Mouse (Mus musculus) heart, embryonic 12.5 days (tissue): ENCODE results near the gene Cort. TPM values are rescaled to one million over a fixed set of nuclear protein-coding genes. Genes with fewer than 3 reads are reported as not detected.
A peak's percentile ranks its signal among the peaks of the same experiment; 100 is the strongest.
"Not testable (repeated sequence)": the region's sequence is repeated elsewhere in the genome, so short reads cannot be mapped to it uniquely, and the experiment has no call there.

Source experiments
- ATAC-seq: fragments of 200-750 bp; cut with Nextera tagmentation; 2 replicates; pipeline ENCODE4 v1.8.0; 2017; ENCODE audit warnings: moderate TSS enrichment, moderate library complexity; ENCODE audit not compliant: insufficient number of reproducible peaks, low FRiP score
- H3K27ac ChIP-seq: fragments of 300-500 bp; sonication (generic); 2 replicates; pipeline ENCODE4 v1.5.1; 2016; ENCODE audit warnings: mild to moderate bottlenecking, moderate library complexity; ENCODE audit not compliant: poor library complexity, severe bottlenecking
- H3K27me3 ChIP-seq: fragments of 300-500 bp; sonication (generic); replicated peaks from 2 replicates; pipeline ENCODE4 v1.6.1; 2016; ENCODE audit warnings: mild to moderate bottlenecking, moderate library complexity
- H3K36me3 ChIP-seq: fragments of 300-500 bp; sonication (generic); 2 replicates; pipeline ENCODE4 v1.6.1; 2016; ENCODE audit warnings: mild to moderate bottlenecking, moderate library complexity
- H3K4me1 ChIP-seq: fragments of 300-500 bp; sonication (generic); replicated peaks from 2 replicates; pipeline ENCODE4 v1.6.1; 2016; ENCODE audit warnings: mild to moderate bottlenecking
- H3K4me2 ChIP-seq: fragments of 300-500 bp; sonication (generic); 2 replicates; pipeline ENCODE4 v1.6.1; 2016; ENCODE audit warnings: mild to moderate bottlenecking, moderate library complexity
- H3K4me3 ChIP-seq: fragments of 300-500 bp; sonication (generic); 2 replicates; pipeline ENCODE4 v1.5.1; 2016; ENCODE audit warnings: mild to moderate bottlenecking
- H3K9ac ChIP-seq: fragments of 300-500 bp; sonication (generic); 2 replicates; pipeline ENCODE4 v1.6.1; 2016; ENCODE audit warnings: mild to moderate bottlenecking, moderate library complexity
- H3K9me3 ChIP-seq: fragments of 300-500 bp; sonication (generic); replicated peaks from 2 replicates; pipeline ENCODE4 v1.6.1; 2016; ENCODE audit warnings: mild to moderate bottlenecking, moderate library complexity
- WGBS: fragments of 180-500 bp; shearing (Covaris S2); methylation state at CpG from one replicate; pipeline ENCODE4 v1.1.7; 2016; 5-methylcytosine and 5-hydroxymethylcytosine counted together
- polyA plus RNA-seq: library from polyadenylated mRNA; unstranded; fragments of >200 nt; fragmentation: Nextera tagmentation; extraction: Ambion mirVana; gene quantifications from 2 replicates; pipeline ENCODE4 v1.2.1, GENCODE M21; 2016

Gene Cort
- polyA plus RNA-seq, 1 experiment from 2014 or later = not detected

- Histone ChIP-seq H3K36me3 (peaks cover 41% of the 10 kb centered on the region), H3K27me3 (no peaks in the 10 kb centered on the region), H3K9me3 (no peaks in the 10 kb centered on the region), H3K4me2 (no peak overlapping the region), H3K4me3 (no peak overlapping the region), H3K27ac (no peak overlapping the region), H3K9ac (no peak overlapping the region), H3K4me1 (peaks cover 5% of the 10 kb centered on the region)
- WGBS = 87% methylated on average over 18 of the region's 18 CpGs
- no peak for ATAC-seq
These were observed 1.9 kb upstream of the Cort start for GRCm38 (mm10) chr4:149128467-149128866.

- H3K36me3 ChIP-seq = peaks cover 30% of the 10 kb centered on the region
- peaks cover 5% of the 10 kb centered on the region for H3K4me1 ChIP-seq
- no peak overlapping the region for H3K27ac ChIP-seq
- H3K4me3 ChIP-seq = no peak overlapping the region
- no peaks in the 10 kb centered on the region for H3K9me3 ChIP-seq
- H3K4me2 ChIP-seq = no peak overlapping the region
- no peak for ATAC-seq
- H3K9ac ChIP-seq = no peak overlapping the region
- 82% methylated on average over 6 of the region's 6 CpGs for WGBS
- H3K27me3 ChIP-seq = no peaks in the 10 kb centered on the region
These were observed 451 bp downstream of the Cort start for GRCm38 (mm10) chr4:149126115-149126509.

- Histone ChIP-seq H3K4me1 (peaks cover 5% of the 10 kb centered on the region), H3K9ac (no peak overlapping the region), H3K9me3 (no peaks in the 10 kb centered on the region), H3K27me3 (no peaks in the 10 kb centered on the region), H3K36me3 (peaks cover 27% of the 10 kb centered on the region), H3K4me2 (no peak overlapping the region), H3K4me3 (no peak overlapping the region), H3K27ac (no peak overlapping the region)
- no peak for ATAC-seq
- WGBS = 41% methylated on average over 11 of the region's 11 CpGs
These were observed 1.0 kb downstream of the Cort start for GRCm38 (mm10) chr4:149125341-149126114.

- Histone ChIP-seq H3K4me2 (no peak overlapping the region), H3K4me1 (peaks cover 5% of the 10 kb centered on the region), H3K9me3 (no peaks in the 10 kb centered on the region), H3K27ac (no peak overlapping the region), H3K27me3 (no peaks in the 10 kb centered on the region), H3K9ac (no peak overlapping the region), H3K36me3 (peaks cover 26% of the 10 kb centered on the region), H3K4me3 (no peak overlapping the region)
- ATAC-seq = no peak
- 59% methylated on average over 5 of the region's 5 CpGs for WGBS
These were observed 3.1 kb downstream of the Cort start for GRCm38 (mm10) chr4:149123432-149123831.

- H3K27me3 ChIP-seq, H3K4me2 ChIP-seq, ATAC-seq, H3K4me3 ChIP-seq, H3K4me1 ChIP-seq, H3K27ac ChIP-seq, H3K9ac ChIP-seq, H3K9me3 ChIP-seq: not testable (repeated sequence)
- peaks cover 27% of the 10 kb centered on the region for H3K36me3 ChIP-seq
- WGBS = 79% methylated on average over 12 of the region's 12 CpGs
These were observed 6.5 kb downstream of the Cort start for GRCm38 (mm10) chr4:149119978-149120562.

- ATAC-seq = peak; percentile 82
- Histone ChIP-seq H3K4me1 (peaks cover 10% of the 10 kb centered on the region), H3K36me3 (peaks cover 31% of the 10 kb centered on the region), H3K9ac (peak within 1 kb of the TSS; percentile 82), H3K4me3 (peak within 1 kb of the TSS; percentile 67), H3K4me2 (peak within 1 kb of the TSS; percentile 91), H3K27ac (0 out of 2 replicates have a peak within 1 kb of the TSS, but pooled peaks have one; percentile 22), H3K27me3 (no peaks in the 10 kb centered on the region), H3K9me3 (no peaks in the 10 kb centered on the region)
- 1% methylated on average over 35 of the region's 35 CpGs for WGBS
These were observed 22.5 kb downstream of the Cort start, which contains the start of gene Dffa for GRCm38 (mm10) chr4:149103875-149104561. Gene Dffa (plus strand): TSS chr4:149104146.

- Histone ChIP-seq H3K36me3 (peaks cover 6% of the 10 kb centered on the region), H3K4me1 (peaks cover 27% of the 10 kb centered on the region), H3K27me3 (no peaks in the 10 kb centered on the region), H3K9ac (no peak overlapping the region), H3K4me3 (no peak overlapping the region), H3K4me2 (no peak overlapping the region), H3K9me3 (no peaks in the 10 kb centered on the region), H3K27ac (no peak overlapping the region)
- WGBS = 87% methylated on average over 3 of the region's 3 CpGs
- ATAC-seq = no peak
These were observed 25.1 kb downstream of the Cort start for GRCm38 (mm10) chr4:149101456-149101855.

- not testable (repeated sequence) for H3K9me3 ChIP-seq, H3K9ac ChIP-seq, ATAC-seq, H3K27me3 ChIP-seq, H3K36me3 ChIP-seq, H3K4me3 ChIP-seq, H3K27ac ChIP-seq
- Histone ChIP-seq H3K4me1 (peaks cover 27% of the 10 kb centered on the region), H3K4me2 (peak overlapping the region; percentile 88; the same call in 1 of the 2 replicates)
- 85% methylated on average over 12 of the region's 12 CpGs for WGBS
These were observed 26.1 kb downstream of the Cort start for GRCm38 (mm10) chr4:149100449-149100848.

- H3K27me3 ChIP-seq = no peaks in the 10 kb centered on the region
- WGBS = under 1% methylated on average over 49 of the region's 50 CpGs
- ATAC-seq = peak; percentile 80
- peak within 1 kb of the TSS; percentile 99 for H3K4me3 ChIP-seq
- peak within 1 kb of the TSS; percentile 88 for H3K4me2 ChIP-seq
- peak within 1 kb of the TSS; percentile 56 for H3K27ac ChIP-seq
- no peaks in the 10 kb centered on the region for H3K36me3 ChIP-seq
- no peaks in the 10 kb centered on the region for H3K9me3 ChIP-seq
- peaks cover 18% of the 10 kb centered on the region for H3K4me1 ChIP-seq
- H3K9ac ChIP-seq = peak within 1 kb of the TSS; percentile 99
These were observed 27.1 kb downstream of the Cort start, which contains the start of gene Pex14 for GRCm38 (mm10) chr4:149099369-149100017. Gene Pex14 (minus strand): TSS chr4:149099876.

- WGBS = 5% methylated on average over 11 of the region's 11 CpGs
- H3K36me3 ChIP-seq = 0 out of 2 replicates have a peak, but pooled peaks cover 4% of the 10 kb centered on the region
- no peaks in the 10 kb centered on the region for H3K27me3 ChIP-seq
- H3K4me1 ChIP-seq = peaks cover 17% of the 10 kb centered on the region
- peak overlapping the region; percentile 88 for H3K4me2 ChIP-seq
- H3K4me3 ChIP-seq = peak overlapping the region; percentile 99
- H3K27ac ChIP-seq = peak overlapping the region; percentile 56; the same call in 1 of the 2 replicates
- H3K9me3 ChIP-seq = no peaks in the 10 kb centered on the region
- ATAC-seq = no peak
- peak overlapping the region; percentile 99 for H3K9ac ChIP-seq
These were observed 28.0 kb downstream of the Cort start for GRCm38 (mm10) chr4:149098571-149098970.
